Comparison of ENCODE assay signal across 16 mouse cellular contexts in genomic region chr5:22311046-22311445, GRCm38 (mm10).
"Had no signal": no experiment of that assay in that cellular context is flagged by ENCODE, and none has a peak within 500 bp of the region (broad histone marks: within the 10 kb centered on the region; RNA-seq: fewer than 3 reads in every experiment).

No protein-coding gene starts in this region.

- H3K4me1 ChIP-seq: limb, embryonic 10.5 days; liver, embryonic 15.5 days; midbrain, embryonic 10.5 days had no signal

- H3K27me3 ChIP-seq: liver, embryonic 15.5 days; neural tube, embryonic 15.5 days had no signal

- DNase-seq: kidney, postnatal 4 days; lung, adult 2 months; lung, postnatal 10 days; lung, postnatal 4 days; midbrain, embryonic 14.5 days; right cerebral cortex, adult 18-20 months; right cerebral cortex, postnatal 25 days; thymus, postnatal 36 days had no signal

- H3K27ac ChIP-seq: kidney, postnatal 0 days; layer of hippocampus, adult 2 months; left cerebral cortex, adult 2 months; limb, embryonic 10.5 days; liver, embryonic 15.5 days; midbrain, embryonic 10.5 days; neural tube, embryonic 15.5 days had no signal

- H3K4me3 ChIP-seq: layer of hippocampus, adult 2 months; left cerebral cortex, adult 2 months; limb, embryonic 10.5 days; liver, embryonic 15.5 days; midbrain, embryonic 10.5 days; myocyte; neural tube, embryonic 15.5 days had no signal
